Mouse (Mus musculus) embryonic facial prominence, embryonic 14.5 days (tissue): ENCODE measurements around the gene Olfr18. TPM values are rescaled to one million over a fixed set of nuclear protein-coding genes. Genes with fewer than 3 reads are reported as not detected.

Source experiments
- ATAC-seq: fragments of 200-750 bp; cut with Nextera tagmentation; 2 replicates; pipeline ENCODE4 v1.8.0; 2017; ENCODE audit warnings: low read depth, moderate number of reproducible peaks, moderate TSS enrichment
- DNase-seq: peaks from one replicate; pipeline ENCODE4 v3.0.0-alpha.2; 2015; ENCODE audit warnings: low spot score
- H3K27ac ChIP-seq: fragments of 300-500 bp; sonication (generic); replicated peaks from 2 replicates; pipeline ENCODE4 v1.5.1; 2014; ENCODE audit warnings: low read depth, mild to moderate bottlenecking, low read length, moderate library complexity
- H3K27me3 ChIP-seq: fragments of 300-500 bp; sonication (generic); replicated peaks from 2 replicates; pipeline ENCODE4 v1.6.1; 2014; ENCODE audit warnings: low read length; ENCODE audit not compliant: control insufficient read depth, insufficient read depth
- H3K36me3 ChIP-seq: fragments of 300-500 bp; sonication (generic); 2 replicates; pipeline ENCODE4 v1.6.1; 2014; ENCODE audit warnings: low read length, mixed read lengths; ENCODE audit not compliant: control insufficient read depth, insufficient read depth
- H3K4me1 ChIP-seq: fragments of 300-500 bp; sonication (generic); 2 replicates; pipeline ENCODE4 v1.6.1; 2014; ENCODE audit warnings: antibody characterized with exemption, low read length; ENCODE audit not compliant: control insufficient read depth, insufficient read depth
- H3K4me2 ChIP-seq: fragments of 300-500 bp; sonication (generic); 2 replicates; pipeline ENCODE4 v1.6.1; 2014; ENCODE audit warnings: low read depth, mild to moderate bottlenecking, low read length, moderate library complexity, mixed read lengths
- H3K4me3 ChIP-seq: fragments of 300-500 bp; sonication (generic); 2 replicates; pipeline ENCODE4 v1.5.1; 2014; ENCODE audit warnings: low read depth, mild to moderate bottlenecking, low read length
- H3K9ac ChIP-seq: fragments of 300-500 bp; sonication (generic); 2 replicates; pipeline ENCODE4 v1.6.1; 2014; ENCODE audit warnings: low read depth, mild to moderate bottlenecking, low read length, moderate library complexity, mixed read lengths
- H3K9me3 ChIP-seq: fragments of 300-500 bp; sonication (generic); 2 replicates; pipeline ENCODE4 v1.6.1; 2016; ENCODE audit warnings: low read length; ENCODE audit not compliant: control insufficient read depth
- WGBS: fragments of 180-500 bp; shearing (Covaris S2); extraction: QIAGEN DNeasy Blood & Tissue Kit; methylation state at CpG from one replicate; pipeline ENCODE4 v1.1.7; 2014; 5-methylcytosine and 5-hydroxymethylcytosine counted together
- polyA plus RNA-seq: library from polyadenylated mRNA; unstranded; fragments of >200 nt; fragmentation: Nextera tagmentation; extraction: Ambion mirVana; gene quantifications from 2 replicates; pipeline ENCODE4 v1.2.1, GENCODE M21; 2014

Gene Olfr18
- polyA plus RNA-seq = not detected in 2 replicates

GRCm38 (mm10) chr9:20335994-20336393, at the start of gene Olfr18:
Gene Olfr18, minus strand, starts transcription at chr9:20336094.
- no peaks in the 10 kb centered on the region for H3K9me3 ChIP-seq
- no peak within 1 kb of the TSS for H3K9ac ChIP-seq
- no peaks in the 10 kb centered on the region for H3K36me3 ChIP-seq
- no peaks in the 10 kb centered on the region for H3K27me3 ChIP-seq
- H3K4me3 ChIP-seq = no peak within 1 kb of the TSS
- H3K4me1 ChIP-seq = no peaks in the 10 kb centered on the region
- no peak within 1 kb of the TSS for H3K27ac ChIP-seq
- DNase-seq (no peak), ATAC-seq (no peak)
- H3K4me2 ChIP-seq = no peak within 1 kb of the TSS

- Histone ChIP-seq H3K9ac (peak overlapping the region; percentile 77), H3K4me3 (peak overlapping the region; percentile 69), H3K9me3 (no peaks in the 10 kb centered on the region; the same call in 1 of the 2 replicates), H3K4me2 (peak overlapping the region; percentile 82), H3K27me3 (no peaks in the 10 kb centered on the region), H3K27ac (peak overlapping the region; percentile 79), H3K4me1 (peaks cover 12% of the 10 kb centered on the region; the same call in 1 of the 2 replicates), H3K36me3 (no peaks in the 10 kb centered on the region)
- no peak for DNase-seq
- 21% methylated on average over 16 of the region's 16 CpGs for WGBS
- peak; percentile 62 for ATAC-seq
These were observed 49.4 kb upstream of the Olfr18 start for GRCm38 (mm10) chr9:20385343-20385703.

GRCm38 (mm10) chr9:20384532-20385342, 48.8 kb upstream of the Olfr18 start, which contains the start of gene Zfp560:
Gene Zfp560, minus strand, starts transcription at chr9:20385177.
- Histone ChIP-seq H3K27ac (peak within 1 kb of the TSS; percentile 79), H3K4me3 (peak within 1 kb of the TSS; percentile 69), H3K27me3 (no peaks in the 10 kb centered on the region), H3K9me3 (no peaks in the 10 kb centered on the region; the same call in 1 of the 2 replicates), H3K36me3 (no peaks in the 10 kb centered on the region), H3K4me1 (peaks cover 12% of the 10 kb centered on the region; the same call in 1 of the 2 replicates), H3K9ac (peak within 1 kb of the TSS; percentile 77), H3K4me2 (peak within 1 kb of the TSS; percentile 82)
- WGBS = 3% methylated on average over 40 of the region's 40 CpGs
- peak; percentile 95 for DNase-seq
- ATAC-seq = peak; percentile 100

- ATAC-seq = no peak
- WGBS = 86% methylated on average over 7 of the region's 7 CpGs
These were observed 47.8 kb upstream of the Olfr18 start for GRCm38 (mm10) chr9:20383659-20384058.

GRCm38 (mm10) chr9:20374712-20375111, 38.8 kb upstream of the Olfr18 start:
- Histone ChIP-seq H3K4me2 (no peak overlapping the region), H3K4me3 (no peak overlapping the region), H3K4me1 (no peaks in the 10 kb centered on the region), H3K27me3 (no peaks in the 10 kb centered on the region), H3K36me3 (no peaks in the 10 kb centered on the region), H3K27ac (no peak overlapping the region), H3K9me3 (peaks cover 7% of the 10 kb centered on the region; the same call in 1 of the 2 replicates), H3K9ac (no peak overlapping the region)
- no peak for DNase-seq
- 90% methylated on average over 1 of the region's 1 CpGs for WGBS
- no peak for ATAC-seq

More at GRCm38 (mm10) chr9:20383659-20384058, 47.8 kb upstream of the Olfr18 start:
- Histone ChIP-seq H3K4me1 (peaks cover 12% of the 10 kb centered on the region; the same call in 1 of the 2 replicates), H3K27me3 (no peaks in the 10 kb centered on the region), H3K4me3 (peak overlapping the region; percentile 69; the same call in 1 of the 2 replicates), H3K4me2 (peak overlapping the region; percentile 82), H3K27ac (no peak overlapping the region), H3K36me3 (no peaks in the 10 kb centered on the region), H3K9me3 (no peaks in the 10 kb centered on the region; the same call in 1 of the 2 replicates), H3K9ac (no peak overlapping the region)
- no peak for DNase-seq

- ATAC-seq (no peak), DNase-seq (no peak)
- Histone ChIP-seq H3K27me3 (no peaks in the 10 kb centered on the region), H3K9ac (no peak overlapping the region), H3K4me3 (no peak overlapping the region), H3K4me1 (no peaks in the 10 kb centered on the region), H3K27ac (no peak overlapping the region), H3K9me3 (peaks cover 19% of the 10 kb centered on the region), H3K36me3 (no peaks in the 10 kb centered on the region), H3K4me2 (no peak overlapping the region)
- WGBS = 95% methylated on average over 2 of the region's 2 CpGs
These were observed 31.4 kb upstream of the Olfr18 start for GRCm38 (mm10) chr9:20367311-20367710.

GRCm38 (mm10) chr9:20348501-20348900, 12.6 kb upstream of the Olfr18 start:
- DNase-seq (no peak), ATAC-seq (no peak)
- peaks cover 10% of the 10 kb centered on the region for H3K9me3 ChIP-seq
- H3K4me3 ChIP-seq = no peak overlapping the region
- 87% methylated on average over 4 of the region's 4 CpGs for WGBS
- H3K4me1 ChIP-seq = no peaks in the 10 kb centered on the region
- peaks cover 49% of the 10 kb centered on the region for H3K36me3 ChIP-seq
- no peak overlapping the region for H3K4me2 ChIP-seq
- H3K27me3 ChIP-seq = no peaks in the 10 kb centered on the region
- no peak overlapping the region for H3K9ac ChIP-seq
- no peak overlapping the region for H3K27ac ChIP-seq

GRCm38 (mm10) chr9:20298232-20298631, 37.7 kb downstream of the Olfr18 start, which contains the start of gene Olfr873:
Gene Olfr873, plus strand, starts transcription at chr9:20298532.
- Histone ChIP-seq H3K9ac (no peak within 1 kb of the TSS), H3K27ac (no peak within 1 kb of the TSS), H3K4me2 (no peak within 1 kb of the TSS), H3K4me1 (no peaks in the 10 kb centered on the region), H3K9me3 (no peaks in the 10 kb centered on the region), H3K4me3 (no peak within 1 kb of the TSS), H3K27me3 (no peaks in the 10 kb centered on the region), H3K36me3 (no peaks in the 10 kb centered on the region)
- DNase-seq = no peak
- WGBS = 74% methylated on average over 1 of the region's 1 CpGs
- no peak for ATAC-seq
